Mouse (Mus musculus) G1E (cell line): ENCODE results near the gene Dnajc12. TPM values are rescaled to one million over a fixed set of nuclear protein-coding genes. Genes with fewer than 3 reads are reported as not detected.

ENCODE experiments used
- ATAC-seq: 2 replicates; pipeline ENCODE4 v1.8.0; 2016; ENCODE audit warnings: mild to moderate bottlenecking; ENCODE audit not compliant: insufficient number of reproducible peaks, poor library complexity, low FRiP score, severe bottlenecking; ENCODE audit errors: extremely low read depth
- DNase-seq: peaks from one replicate; pipeline ENCODE4 v3.0.0; 2012; ENCODE audit warnings: low spot score
- H3K27me3 ChIP-seq: 2 replicates; pipeline ENCODE4 v1.6.1; 2012; ENCODE audit warnings: mild to moderate bottlenecking, low read length, inconsistent platforms; ENCODE audit not compliant: insufficient read depth
- H3K36me3 ChIP-seq: replicated peaks from 2 replicates; pipeline ENCODE3; 2012; ENCODE audit warnings: mild to moderate bottlenecking, inconsistent platforms
- H3K4me1 ChIP-seq: 2 replicates; pipeline ENCODE4 v1.6.1; 2012; ENCODE audit warnings: low read depth, low read length, inconsistent platforms, mixed read lengths; ENCODE audit not compliant: insufficient read depth
- H3K4me3 ChIP-seq: 2 replicates; pipeline ENCODE4 v1.5.1; 2012; ENCODE audit warnings: low read depth, mild to moderate bottlenecking, inconsistent platforms, low read length, moderate library complexity, mixed read lengths
- H3K9me3 ChIP-seq: replicated peaks from 2 replicates; pipeline ENCODE4 v1.6.1; 2012; ENCODE audit warnings: inconsistent platforms
- CTCF ChIP-seq: IDR thresholded peaks from 2 replicates; pipeline ENCODE4 v1.5.1; 2012; ENCODE audit warnings: low read depth, low read length, inconsistent platforms, mixed read lengths
- GATA1 ChIP-seq: IDR thresholded peaks from 2 replicates; pipeline ENCODE4 v1.6.1; 2012; ENCODE audit warnings: borderline replicate concordance, low read length, inconsistent platforms, mixed read lengths
- GATA2 ChIP-seq: IDR thresholded peaks from 2 replicates; pipeline ENCODE4 v1.6.1; 2012; ENCODE audit warnings: low read depth, low read length, inconsistent platforms, borderline replicate concordance
- POLR2AphosphoS5 ChIP-seq: IDR thresholded peaks from 2 replicates; pipeline ENCODE4 v1.6.1; 2012; ENCODE audit warnings: low read depth, low read length, inconsistent platforms; ENCODE audit not compliant: insufficient replicate concordance
- TAL1 ChIP-seq: conservative IDR thresholded peaks from 2 replicates; pipeline ENCODE4 v1.6.1; 2012; ENCODE audit warnings: low read depth, low read length, inconsistent platforms, mixed read lengths
- polyA plus RNA-seq: library from polyadenylated mRNA; stranded (reverse); fragments of >175 nt; gene quantifications from 2 replicates; pipeline ENCODE4 v1.2.3, GENCODE M21; 2012
- total RNA-seq, 2 experiments: library from RNA; stranded (forward) in 1 of 2; stranded (reverse) in 1 of 2; fragments of 200-1000 nt in 1 of 2; fragments of >200 nt in 1 of 2; fragmentation: Nextera tagmentation in 1 of 2; gene quantifications; 2 replicates each; pipeline ENCODE4 v1.2.3; 2014 to 2017

Gene Dnajc12
- total and polyA plus RNA-seq, 3 experiments = 0.20 to 1.9 (median 1.2) TPM

GRCm38 (mm10) chr10:63365918-63366455 lies 16.3 kb upstream of the Dnajc12 start:
- DNase-seq (no peak), ATAC-seq (no peak)
- TF ChIP-seq POLR2AphosphoS5 (no peak), GATA1 (no peak), CTCF (no peak), TAL1 (no peak), GATA2 (no peak)
- H3K36me3 ChIP-seq = no peaks in the 10 kb centered on the region
- no peaks in the 10 kb centered on the region for H3K9me3 ChIP-seq
- H3K27me3 ChIP-seq = no peaks in the 10 kb centered on the region
- H3K4me3 ChIP-seq = no peak overlapping the region
- no peaks in the 10 kb centered on the region for H3K4me1 ChIP-seq

DNA sequence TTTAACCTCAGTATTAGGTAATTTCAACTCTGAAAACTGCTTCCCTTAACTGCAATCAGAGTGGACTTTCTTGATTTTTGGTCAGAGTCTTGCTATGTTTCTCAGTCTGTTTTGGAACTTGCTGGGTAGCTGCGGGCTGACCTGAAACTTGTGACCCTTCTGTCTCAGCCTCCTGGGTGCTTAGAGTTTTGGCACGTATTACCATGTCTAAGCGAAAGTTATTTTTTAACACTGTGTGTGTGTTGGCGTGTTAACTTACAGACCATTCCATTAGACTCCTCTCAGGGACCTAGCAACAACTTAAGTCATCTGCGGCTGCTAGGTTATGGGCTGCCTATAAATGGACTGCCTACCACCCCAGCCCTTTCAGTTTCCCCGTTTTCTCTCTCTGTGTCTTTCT lies 14.9 kb upstream of the Dnajc12 start:
- H3K4me1 ChIP-seq = no peaks in the 10 kb centered on the region
- DNase-seq (no peak), ATAC-seq (no peak)
- no peak for TF ChIP-seq GATA1
- TF ChIP-seq POLR2AphosphoS5 = no peak
- TF ChIP-seq TAL1 = no peak
- no peak for TF ChIP-seq GATA2
- TF ChIP-seq CTCF = no peak
- H3K36me3 ChIP-seq = no peaks in the 10 kb centered on the region
- H3K4me3 ChIP-seq = no peak overlapping the region
- no peaks in the 10 kb centered on the region for H3K9me3 ChIP-seq
- no peaks in the 10 kb centered on the region for H3K27me3 ChIP-seq

- Histone ChIP-seq H3K4me3 (no peak overlapping the region), H3K36me3 (no peaks in the 10 kb centered on the region), H3K4me1 (no peaks in the 10 kb centered on the region), H3K9me3 (no peaks in the 10 kb centered on the region), H3K27me3 (no peaks in the 10 kb centered on the region)
- ATAC-seq (no peak), DNase-seq (no peak)
- no peak for TF ChIP-seq GATA2
- TF ChIP-seq TAL1 = no peak
- TF ChIP-seq POLR2AphosphoS5 = no peak
Observed at GRCm38 (mm10) chr10:63368041-63368440, 14.2 kb upstream of the Dnajc12 start.

GRCm38 (mm10) chr10:63376303-63376702 lies 5.9 kb upstream of the Dnajc12 start:
- TF ChIP-seq POLR2AphosphoS5 = no peak
- TF ChIP-seq CTCF = no peak
- Histone ChIP-seq H3K4me1 (peaks cover 3% of the 10 kb centered on the region; the same call in 1 of the 2 replicates), H3K36me3 (no peaks in the 10 kb centered on the region), H3K9me3 (no peaks in the 10 kb centered on the region), H3K27me3 (no peaks in the 10 kb centered on the region), H3K4me3 (no peak overlapping the region)
- DNase-seq (no peak), ATAC-seq (no peak)

GRCm38 (mm10) chr10:63377468-63377867 lies 4.8 kb upstream of the Dnajc12 start:
- Histone ChIP-seq H3K36me3 (no peaks in the 10 kb centered on the region), H3K4me3 (no peak overlapping the region), H3K27me3 (no peaks in the 10 kb centered on the region), H3K9me3 (no peaks in the 10 kb centered on the region), H3K4me1 (peaks cover 8% of the 10 kb centered on the region; the same call in 1 of the 2 replicates)
- no peak for DNase-seq
- ATAC-seq = peak; percentile 49; the same call in 1 of the 2 replicates
- TF ChIP-seq CTCF (peak; percentile 23; the same call in 1 of the 2 replicates), GATA1 (no peak), TAL1 (no peak), GATA2 (no peak), POLR2AphosphoS5 (no peak)

DNA sequence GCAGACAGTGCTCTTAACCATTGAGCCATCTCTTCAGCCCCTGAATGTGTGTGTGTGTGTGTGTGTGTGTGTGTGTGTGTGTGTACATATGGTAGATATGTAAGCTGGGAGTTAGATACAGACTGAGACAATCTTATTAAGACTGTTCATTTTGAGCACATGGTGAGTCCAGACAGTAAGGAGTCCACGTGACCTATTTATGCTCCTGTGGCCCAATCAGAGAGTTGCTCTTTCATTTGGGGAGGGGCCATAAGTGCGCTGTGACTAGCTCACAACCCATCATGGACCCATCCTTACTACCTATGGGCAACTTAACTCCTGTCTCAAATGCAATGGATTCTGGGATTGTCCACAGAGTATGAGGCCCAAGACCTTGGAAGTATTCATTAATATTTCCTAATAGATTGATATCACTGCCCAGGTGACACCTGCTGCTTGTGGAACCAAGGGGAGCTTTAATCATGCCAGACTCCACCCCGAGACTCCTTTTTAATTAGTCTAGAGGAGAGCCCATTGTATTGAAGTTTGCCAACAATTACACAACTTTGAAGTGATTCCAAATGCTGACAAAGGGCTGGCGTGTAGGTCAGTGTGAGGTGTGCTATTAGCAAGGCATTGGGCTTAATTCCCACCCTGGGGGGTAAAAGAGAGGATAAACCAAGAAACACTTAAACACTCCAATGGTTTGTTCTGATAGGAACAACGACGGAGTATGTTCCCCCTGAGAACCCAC lies 3.1 kb upstream of the Dnajc12 start:
- H3K4me1 ChIP-seq = peaks cover 11% of the 10 kb centered on the region; the same call in 1 of the 2 replicates
- no peak for DNase-seq
- TF ChIP-seq TAL1 (no peak), CTCF (no peak), GATA1 (no peak), GATA2 (no peak), POLR2AphosphoS5 (no peak)
- no peaks in the 10 kb centered on the region for H3K36me3 ChIP-seq
- H3K4me3 ChIP-seq = no peak overlapping the region
- H3K27me3 ChIP-seq = no peaks in the 10 kb centered on the region
- H3K9me3 ChIP-seq = no peaks in the 10 kb centered on the region
- ATAC-seq = no peak
